Mouse (Mus musculus) embryo, embryonic 11 days (tissue): ENCODE data around the gene Tm4sf1.

ENCODE experiments used
- DNase-seq: peaks from one replicate; pipeline ENCODE4 v3.0.0-alpha.2; 2015

The Tm4sf1 gene

DNA sequence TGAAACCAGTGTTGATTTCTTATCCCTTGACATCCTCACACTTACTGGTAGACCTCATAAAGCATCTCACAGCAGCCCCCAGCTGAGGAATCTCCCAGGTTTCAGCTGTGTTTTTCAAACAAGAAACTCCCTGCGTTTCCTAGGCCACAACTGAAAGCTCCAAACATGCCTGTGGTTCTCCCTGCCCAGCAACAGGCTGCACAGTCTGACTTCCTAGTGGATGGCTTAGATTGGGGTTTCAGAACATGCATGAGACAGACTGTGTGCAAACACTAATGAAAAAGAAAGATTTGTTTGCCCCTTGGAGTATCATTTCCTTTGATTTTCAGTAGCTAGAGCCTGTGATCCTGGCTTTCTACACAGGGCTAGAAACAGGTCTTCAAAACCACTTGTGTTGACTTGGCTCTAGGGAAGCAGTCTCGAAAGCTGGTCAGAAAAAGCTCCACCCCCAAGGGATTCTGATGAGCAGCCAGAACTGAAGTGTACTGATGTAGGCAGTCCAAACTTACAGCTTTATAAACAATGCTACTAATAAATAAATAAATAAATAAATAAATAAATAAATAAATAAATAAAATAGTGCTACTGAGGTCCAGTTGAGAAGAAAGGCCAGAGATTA lies at the start of gene Tm4sf1:
Gene Tm4sf1, minus strand, starts transcription at position 68 of the 619 bp plus-strand sequence.
- DNase-seq = no peak

DNA sequence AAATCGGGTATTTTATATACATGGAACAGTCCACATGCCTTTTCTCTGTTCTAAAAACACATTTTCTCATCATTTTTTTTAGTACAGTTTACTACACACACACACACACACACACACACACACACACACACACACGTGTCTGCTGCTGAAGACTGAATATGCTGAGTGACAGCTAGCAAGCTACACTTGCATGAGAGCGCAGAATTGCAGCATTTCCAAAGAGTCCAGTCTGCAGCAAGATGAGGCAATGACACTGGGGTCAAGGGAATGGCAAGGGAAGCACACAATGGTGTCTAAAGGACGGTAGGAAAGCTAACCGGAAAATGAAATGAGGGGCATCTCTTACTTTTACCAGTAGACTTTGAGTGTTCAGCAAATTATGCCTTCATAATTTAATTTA lies 43.0 kb upstream of the Tm4sf1 start:
- DNase-seq = no peak

DNA sequence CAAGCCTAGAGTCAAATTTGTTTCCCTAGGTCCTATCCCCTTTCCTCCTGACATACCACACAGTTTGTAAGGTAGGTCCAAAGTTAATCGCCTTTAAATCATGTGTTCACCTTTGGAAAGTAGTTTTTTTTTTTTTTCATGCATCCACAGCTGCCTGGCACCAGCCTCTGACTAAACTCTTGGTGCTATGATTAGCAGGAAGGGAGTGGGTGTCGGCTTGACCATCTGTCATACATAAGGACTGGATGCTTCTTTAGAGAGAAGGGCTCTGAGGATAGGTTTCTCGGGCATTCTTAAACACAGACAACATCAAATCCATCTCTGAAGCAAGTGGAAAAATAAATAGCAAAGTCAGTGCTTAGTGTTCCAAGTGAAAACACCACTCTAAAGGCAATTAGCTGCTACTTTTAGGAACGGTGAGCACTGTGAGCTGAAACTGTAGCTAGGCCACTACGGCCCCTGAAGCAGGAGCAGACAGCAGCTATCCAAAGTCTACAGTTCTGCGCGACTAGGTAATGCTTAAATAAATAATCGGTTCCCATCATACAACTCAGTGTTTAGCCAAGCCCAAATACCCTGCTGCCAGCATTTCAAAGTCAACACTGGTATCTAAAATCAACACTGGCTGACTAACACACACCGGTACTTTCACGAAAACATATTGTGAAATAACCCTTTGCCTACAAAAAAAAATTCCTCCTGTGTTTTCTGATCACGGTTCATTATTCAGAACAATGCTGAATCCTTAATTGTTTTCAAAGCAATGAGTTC lies 42.2 kb upstream of the Tm4sf1 start:
- DNase-seq = no peak

DNA sequence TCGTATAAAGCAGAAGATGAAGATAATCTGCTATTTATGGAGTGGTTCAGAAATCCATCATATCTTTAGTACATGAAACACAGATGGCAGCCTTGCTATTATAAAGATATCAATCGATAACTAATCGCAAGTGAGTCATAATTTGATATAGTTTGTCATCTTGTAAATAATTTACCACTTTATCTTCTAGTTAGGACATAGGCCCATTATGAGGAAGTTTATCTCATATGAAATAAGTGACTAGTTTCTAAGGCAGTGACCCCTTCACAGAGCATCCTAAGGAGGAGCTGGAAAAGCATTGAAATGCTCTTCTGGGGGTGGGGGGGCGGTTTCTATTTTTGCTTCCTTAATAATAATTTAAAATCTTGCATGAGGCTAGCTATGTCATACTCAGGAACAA lies 41.2 kb upstream of the Tm4sf1 start:
- DNase-seq = no peak

DNA sequence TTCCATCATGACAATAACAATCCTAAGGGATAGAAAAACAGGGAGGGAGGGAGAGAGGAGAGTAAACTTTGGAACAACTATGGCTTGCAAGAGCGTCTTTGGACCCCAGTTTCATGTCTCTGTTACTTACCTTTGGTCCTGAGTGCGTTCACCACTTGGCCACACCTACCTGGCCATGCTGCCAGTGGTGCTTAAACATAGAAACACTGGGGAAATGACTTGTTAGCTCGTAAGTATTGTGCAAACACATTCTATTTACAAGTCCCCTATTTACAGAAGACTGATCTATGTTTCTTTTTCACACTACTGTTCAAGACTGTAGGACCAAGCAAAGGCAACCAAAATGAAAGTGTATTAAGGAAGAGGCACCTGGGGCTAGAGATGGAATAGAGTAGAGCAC lies 39.5 kb upstream of the Tm4sf1 start:
- DNase-seq = no peak

DNA sequence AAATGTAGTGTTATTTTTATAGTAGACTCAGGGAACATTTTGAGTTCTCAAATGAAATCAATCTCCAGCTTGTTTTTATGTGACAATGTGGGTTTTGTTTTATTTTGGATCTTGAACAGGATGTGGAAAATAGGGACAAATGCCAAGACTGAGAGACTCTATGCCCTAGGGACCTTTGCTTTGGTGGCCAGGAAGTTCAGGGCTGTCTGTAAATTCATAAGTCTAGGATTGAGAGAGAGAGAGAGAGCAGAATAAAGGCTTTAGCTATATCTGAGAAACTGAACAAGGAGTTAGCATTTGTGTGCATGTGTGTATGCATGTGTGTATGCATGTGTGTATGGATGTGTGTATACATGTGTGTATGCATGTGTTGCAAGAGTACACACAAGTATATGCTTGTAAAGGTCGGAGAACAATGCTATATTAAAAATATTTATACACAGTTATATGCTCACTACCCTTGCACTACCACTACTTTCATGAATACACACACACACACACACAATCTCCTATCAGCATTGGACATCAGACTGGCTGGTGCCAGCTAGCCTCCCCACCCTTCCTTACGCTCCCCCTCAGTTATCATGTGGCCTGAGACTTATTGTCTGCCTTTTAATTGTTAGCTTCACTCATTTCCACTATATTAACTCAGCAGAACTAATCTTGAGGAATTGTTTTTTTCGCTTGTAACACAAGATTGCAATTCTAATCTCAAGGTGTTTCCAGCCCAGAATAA lies 33.5 kb upstream of the Tm4sf1 start:
- no peak for DNase-seq

DNA sequence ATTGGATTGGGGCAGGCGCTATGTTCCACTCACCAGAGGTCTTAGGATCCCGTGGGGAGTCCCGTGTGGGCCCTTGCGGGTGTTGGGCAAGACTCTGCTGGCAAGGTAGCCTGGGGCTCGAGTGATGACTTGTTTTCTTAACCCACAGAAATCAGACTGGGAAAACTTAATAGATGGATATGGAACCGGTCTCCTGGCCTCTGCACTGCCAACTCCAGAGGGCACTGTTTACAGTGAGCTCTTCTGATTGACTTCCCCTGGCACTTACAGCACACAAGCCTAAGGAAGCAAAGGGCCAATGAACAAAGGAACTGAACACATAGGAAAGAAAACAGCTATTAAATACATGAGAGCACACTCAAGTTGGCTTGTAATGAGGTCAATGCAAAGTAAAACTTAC lies 26.2 kb upstream of the Tm4sf1 start:
- no peak for DNase-seq

DNA sequence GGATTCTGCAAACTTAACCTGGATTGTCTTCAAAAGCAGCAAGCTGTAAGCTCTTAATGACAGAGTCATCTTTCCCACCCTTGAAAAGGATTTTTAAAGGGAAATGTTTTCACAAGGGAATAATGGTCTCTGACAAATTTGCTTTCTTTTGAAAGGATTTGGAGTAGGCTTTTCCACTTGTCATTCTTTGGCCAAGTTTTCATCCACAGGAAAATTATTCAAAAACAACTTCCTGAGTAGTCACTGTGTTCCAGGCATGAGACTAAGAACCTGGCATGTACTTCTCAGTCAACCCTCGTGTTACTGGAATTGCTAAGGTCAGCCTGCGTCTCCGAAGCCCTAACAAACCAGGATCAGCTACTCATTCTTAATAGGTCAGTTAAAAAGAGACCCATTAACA lies 5.3 kb upstream of the Tm4sf1 start:
- no peak for DNase-seq

DNA sequence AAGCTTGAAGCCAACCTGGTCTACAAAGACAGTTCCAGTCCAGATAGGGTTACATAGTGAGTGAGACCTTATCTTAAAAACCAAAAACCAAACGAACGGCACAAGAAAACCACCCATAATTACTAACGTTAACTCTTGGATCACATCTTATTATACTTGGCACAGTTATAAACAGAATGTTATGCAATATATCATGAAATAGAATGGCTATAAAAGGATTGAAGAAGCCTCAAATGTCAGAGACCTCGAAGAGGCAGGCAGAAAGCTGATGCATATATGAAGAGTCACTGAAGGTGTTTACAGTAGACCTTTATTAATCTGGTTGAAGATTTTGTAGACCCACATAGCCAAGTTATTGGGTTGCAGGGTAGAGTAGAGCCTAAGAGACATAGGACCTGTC lies 3.8 kb upstream of the Tm4sf1 start:
- no peak for DNase-seq

DNA sequence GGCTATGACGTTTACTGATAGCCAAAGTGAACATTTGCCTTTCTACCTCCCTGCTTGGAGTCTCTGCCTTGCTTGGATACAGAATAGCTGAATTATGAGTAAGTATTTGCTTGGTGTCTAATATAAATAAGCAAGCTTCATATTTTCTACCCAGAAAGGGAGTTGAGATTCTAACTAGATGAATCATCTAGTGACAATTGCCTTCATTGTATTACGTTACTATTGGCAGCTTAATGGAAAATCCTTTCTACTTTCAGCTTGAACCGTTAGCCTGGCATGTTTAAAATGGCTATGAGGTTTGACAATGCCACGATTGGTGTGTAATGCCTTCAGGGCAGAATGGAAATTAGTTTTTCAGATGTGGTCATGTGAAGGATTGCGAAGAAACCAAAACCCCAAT lies 2.7 kb upstream of the Tm4sf1 start:
- DNase-seq = no peak

DNA sequence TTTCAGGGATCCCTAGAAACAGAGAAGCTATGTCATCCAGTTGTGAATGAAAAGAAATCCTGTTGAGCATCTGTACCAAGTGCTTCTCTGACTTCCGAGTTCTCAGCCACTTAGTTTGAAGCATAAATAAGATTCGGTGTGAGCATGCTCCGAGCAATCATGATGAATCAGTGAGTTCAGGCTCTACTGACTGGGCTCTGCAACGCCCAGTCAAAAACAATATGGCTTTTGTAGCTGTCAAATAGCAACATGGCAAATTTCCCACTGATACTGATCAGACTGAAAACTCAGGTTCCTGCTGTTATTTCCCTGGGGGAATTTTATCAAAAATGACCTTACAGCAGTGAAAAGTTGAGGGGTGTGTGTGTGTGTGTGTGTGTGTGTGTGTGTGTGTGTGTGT lies 2.3 kb upstream of the Tm4sf1 start:
- no peak for DNase-seq

DNA sequence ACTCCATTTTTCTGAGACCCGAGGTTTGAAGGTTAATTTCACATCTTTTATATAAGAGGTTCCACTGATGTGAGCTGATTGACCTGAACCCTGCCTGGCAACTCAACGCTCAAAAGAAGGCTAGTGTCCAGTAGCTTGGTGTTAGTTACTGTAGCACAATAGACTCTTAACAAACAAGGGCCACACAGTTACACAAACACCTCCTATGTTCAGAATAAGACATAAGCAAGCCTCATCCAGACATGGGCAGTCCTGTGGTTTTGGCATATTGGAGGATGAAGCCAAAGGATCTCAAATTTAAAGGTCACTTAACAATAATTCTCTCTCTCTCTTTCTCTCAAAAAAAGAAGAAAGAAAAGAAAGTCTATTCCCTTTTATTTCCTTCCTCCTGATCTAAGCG lies 1.7 kb upstream of the Tm4sf1 start:
- no peak for DNase-seq

DNA sequence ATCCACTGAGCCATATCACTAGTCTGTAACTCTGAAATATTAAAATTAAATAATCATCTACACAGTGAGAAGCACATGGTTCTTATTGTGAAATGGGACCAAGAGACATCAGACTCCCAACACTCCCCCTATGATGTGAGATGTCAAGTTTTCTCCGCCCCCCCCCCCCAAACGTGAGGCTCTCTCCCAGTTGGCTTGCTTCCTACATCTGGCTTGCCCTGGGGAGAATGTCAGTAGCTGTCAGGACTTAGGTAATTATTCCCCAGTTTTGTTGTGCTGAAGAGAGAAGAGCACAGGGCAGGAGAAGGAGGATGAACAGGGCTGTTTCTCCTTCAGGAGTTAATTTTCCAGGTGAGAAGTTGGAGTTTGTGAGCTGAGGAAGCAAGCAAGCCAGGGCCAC lies 1.1 kb upstream of the Tm4sf1 start:
- no peak for DNase-seq

DNA sequence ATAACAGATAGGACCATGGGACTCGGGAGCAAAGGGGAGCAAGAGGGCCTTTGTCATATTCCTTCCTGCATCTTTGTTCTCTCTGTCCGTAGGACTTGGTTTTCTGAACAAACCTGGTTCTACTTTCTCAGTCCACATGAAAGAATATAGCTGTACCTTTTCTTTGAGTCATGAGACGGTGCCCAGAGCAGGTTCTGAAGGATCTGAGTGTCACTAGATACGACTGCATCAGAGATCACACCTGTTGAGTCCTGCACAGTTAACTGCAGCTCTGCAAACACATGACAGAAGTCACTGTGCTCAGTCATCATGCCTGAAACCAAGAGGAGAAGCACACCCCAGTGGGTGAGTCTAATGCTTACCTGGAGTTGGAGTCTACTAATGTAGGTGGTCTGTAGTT lies 422 bp downstream of the Tm4sf1 start:
- no peak for DNase-seq

DNA sequence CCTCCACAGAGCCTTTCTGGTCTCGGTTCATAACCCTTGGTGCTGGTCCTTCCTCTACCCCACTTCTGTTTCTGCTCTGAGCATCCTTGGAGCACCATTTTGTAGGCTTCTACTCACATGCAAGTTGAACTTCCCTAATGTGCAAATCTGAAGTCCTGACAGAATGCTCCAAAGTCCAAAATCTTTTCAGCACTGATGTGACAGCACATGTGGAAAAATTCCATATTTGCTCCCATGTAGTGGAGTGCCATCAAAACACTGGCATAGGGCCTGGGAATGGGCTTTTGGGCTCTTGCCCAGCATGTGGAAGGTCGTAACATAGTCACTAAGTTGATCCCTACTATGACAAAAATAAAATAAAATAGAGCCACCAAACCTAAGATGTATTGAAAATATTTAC lies 3.8 kb downstream of the Tm4sf1 start:
- DNase-seq = no peak

DNA sequence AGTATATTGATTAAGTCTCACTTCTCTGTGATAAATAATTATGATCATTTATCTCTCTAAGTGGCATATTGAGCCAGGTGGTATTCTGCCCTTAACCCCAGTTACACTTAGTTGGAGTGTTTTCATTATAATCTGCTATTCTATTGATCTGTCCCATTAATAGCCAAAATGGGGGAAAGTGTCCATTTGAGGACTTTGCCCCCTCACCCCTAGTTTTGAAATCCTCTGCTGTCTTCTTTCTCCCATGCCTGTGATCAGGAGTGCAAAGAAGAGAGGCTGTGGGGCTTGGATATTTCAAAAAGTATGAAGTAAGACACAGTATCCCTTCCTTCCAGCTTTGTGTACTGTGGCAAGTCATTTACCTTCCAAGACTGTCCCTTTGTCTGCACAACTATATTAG lies 5.2 kb downstream of the Tm4sf1 start:
- DNase-seq = no peak

DNA sequence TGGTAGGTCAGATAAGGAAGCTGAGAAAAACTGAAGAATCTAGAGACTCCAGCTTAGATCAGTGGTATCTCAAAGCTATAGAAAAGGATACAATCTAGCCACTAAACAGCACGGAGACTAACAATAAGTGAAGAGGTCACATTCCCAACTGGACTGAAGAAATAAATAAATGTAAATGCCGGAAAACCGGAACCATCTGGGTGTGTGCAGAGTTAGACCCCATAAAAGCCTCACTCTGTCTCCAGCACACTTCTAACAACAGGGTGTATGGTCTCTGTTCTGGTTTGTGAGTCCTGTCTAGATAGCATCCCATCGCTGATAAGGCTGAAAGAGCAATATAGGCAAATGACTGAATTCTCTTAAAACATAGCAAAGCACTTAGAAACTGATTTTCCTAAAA lies 6.2 kb downstream of the Tm4sf1 start:
- no peak for DNase-seq

DNA sequence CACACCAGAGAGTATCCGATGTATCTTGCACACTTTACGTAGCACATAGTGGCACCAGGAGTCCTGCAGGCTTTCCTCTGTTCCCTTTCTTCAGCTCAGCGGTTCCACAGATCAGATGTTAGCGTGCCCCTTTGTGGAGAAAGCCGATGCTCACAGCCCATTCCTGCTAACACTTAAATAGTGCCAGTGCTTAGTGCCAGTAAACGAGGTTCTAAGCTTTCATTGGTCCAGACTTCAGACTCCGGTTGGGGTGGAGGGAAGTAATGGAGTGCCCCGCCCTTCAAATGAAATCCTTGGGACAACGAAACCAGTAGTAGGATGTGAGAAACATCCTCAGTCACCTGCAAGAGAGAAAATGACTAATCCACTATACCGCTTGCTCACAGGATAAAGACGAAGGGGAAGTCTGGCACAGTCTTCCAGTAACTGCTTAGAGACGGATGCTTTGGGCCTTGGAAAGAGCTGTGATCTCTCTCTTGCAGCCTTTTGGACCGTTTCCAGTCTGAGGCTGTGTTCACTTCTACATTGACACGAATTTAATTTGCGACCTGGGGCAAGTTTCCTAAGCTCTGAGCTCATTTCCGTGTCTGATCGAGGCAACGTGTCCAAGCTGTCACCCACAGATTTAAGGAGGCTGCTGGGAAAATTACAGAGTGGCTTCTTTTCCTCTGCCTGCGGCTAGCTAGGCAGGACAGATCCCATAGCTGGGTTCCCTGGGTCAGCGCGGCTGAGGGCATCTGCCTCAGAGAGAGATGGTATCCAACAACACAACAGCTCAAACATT lies 6.9 kb downstream of the Tm4sf1 start:
- DNase-seq = no peak

DNA sequence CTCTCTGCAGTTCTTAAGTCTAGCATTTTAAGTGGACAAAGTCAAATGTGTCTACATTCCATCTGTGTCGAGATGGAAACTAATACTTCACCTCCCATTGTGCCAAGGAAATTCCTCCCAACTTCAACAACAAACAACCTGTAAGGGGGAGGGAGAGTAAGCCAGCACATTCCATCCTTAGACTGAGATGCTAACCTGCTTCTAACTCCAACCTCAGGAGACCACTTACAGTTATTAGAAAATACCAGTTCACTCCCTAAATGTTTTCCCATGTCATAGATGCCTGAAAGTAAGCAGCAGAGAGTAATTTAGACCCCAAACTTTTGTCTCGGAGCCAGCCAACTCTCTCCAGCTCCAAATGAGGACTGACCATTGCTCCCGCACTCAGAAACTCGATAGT lies 7.9 kb downstream of the Tm4sf1 start:
- DNase-seq = no peak

DNA sequence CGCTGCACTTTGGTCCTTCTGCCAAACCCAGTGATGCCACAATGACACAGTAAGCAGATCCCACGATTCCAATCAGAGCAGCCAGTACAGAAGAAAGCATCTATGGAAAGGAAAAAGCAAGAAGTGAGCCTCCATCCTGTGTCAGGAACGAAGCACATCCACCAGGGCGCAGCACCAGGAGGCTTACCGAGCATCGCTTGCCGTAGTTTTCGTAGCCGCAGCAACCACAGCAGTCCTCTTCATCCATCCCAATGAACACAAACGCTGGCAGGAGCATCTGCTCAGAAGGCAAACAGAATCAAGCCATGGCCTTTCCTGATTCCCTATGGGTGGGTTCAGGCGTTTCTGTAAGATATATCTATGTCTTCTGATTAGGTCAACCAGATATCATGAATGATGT lies 9.0 kb downstream of the Tm4sf1 start:
- DNase-seq = no peak

DNA sequence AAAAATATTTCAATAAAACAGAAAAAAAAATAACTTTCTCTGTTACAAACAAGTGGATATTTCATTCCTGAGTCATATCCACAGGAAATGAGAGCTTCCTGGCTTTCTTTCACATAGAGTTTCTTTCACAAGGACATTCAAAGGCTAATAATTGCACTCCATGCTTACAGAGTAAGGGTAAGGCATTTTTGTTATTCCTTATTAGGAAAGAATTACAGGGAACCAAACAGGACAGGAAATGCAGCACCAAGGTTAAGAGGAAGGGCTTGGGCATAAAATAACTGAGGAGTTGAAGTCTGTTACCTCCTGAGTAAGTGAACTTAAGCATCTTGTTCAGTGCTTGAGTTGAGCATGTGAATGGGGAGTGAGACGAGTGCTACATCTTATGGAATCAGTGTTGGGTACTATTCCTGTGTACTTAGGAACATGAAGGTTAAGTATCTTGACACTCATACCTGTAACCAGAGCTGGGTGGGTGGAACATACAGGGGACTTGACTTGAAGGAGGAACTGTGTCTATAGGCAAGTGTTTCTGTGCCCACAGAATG lies 12.8 kb downstream of the Tm4sf1 start:
- DNase-seq = no peak

DNA sequence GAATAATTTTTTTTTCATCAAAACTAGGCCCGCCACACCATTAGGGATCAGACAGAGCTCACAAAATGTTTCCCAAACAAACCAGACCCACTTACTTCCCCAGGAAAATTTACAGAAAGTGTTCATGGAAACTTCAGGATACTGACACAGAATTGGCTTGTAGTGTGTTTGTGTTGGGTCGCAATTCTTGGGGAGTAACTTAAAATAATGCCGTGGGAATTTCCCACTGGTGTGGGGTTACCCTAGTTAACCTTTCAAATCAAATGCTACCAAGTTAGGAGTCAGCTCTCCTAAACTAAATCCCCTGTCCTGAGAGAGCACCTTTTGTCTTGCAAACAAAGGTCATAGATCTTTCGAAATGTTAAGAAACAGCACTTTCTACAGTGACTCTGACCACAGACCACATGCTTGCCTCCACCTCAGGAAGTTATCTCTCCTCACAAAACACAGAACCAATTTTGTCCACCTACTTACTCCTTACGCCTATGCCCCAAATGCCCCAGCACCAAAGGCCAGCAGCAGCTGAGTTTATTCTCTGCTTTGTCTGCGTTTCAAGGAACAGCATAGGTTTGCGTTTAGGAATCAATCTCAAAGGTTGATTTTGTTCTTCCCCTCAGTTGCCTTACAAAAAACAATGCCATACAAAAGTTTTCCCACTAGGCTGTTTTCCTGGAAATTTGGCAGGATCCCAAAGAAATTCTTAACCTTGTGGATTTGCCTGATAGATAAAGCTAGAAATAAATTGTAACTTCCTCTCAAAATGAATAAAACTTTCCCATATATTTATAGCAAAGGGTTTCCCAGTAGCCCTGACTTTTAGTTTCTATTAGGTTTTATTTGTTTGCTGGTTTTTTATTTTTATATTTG lies 13.7 kb downstream of the Tm4sf1 start:
- DNase-seq = no peak
